Mouse (Mus musculus) liver, postnatal 0 days (tissue): ENCODE data around the gene Zfp292. TPM values are rescaled to one million over a fixed set of nuclear protein-coding genes. Genes with fewer than 3 reads are reported as not detected.
A peak's percentile ranks its signal among the peaks of the same experiment; 100 is the strongest.

Experiments used
- ATAC-seq: fragments of 200-750 bp; cut with Nextera tagmentation; 2 replicates; pipeline ENCODE4 v1.8.0; 2017; ENCODE audit warnings: mild to moderate bottlenecking, moderate library complexity
- DNase-seq: peaks from one replicate; pipeline ENCODE4 v3.0.0-alpha.2; 2016
- H3K27ac ChIP-seq: fragments of 300-500 bp; sonication (generic); 2 replicates; pipeline ENCODE4 v1.5.1; 2014; ENCODE audit warnings: antibody characterized with exemption, moderate library complexity, mild to moderate bottlenecking, low read depth
- H3K27me3 ChIP-seq: fragments of 300-500 bp; sonication (generic); 2 replicates; pipeline ENCODE4 v1.6.1; 2014; ENCODE audit warnings: low read length, control low read depth, mixed read lengths; ENCODE audit not compliant: insufficient read depth
- H3K36me3 ChIP-seq: fragments of 300-500 bp; sonication (generic); replicated peaks from 2 replicates; pipeline ENCODE4 v1.6.1; 2014; ENCODE audit warnings: mild to moderate bottlenecking, control low read depth, low read length, moderate library complexity, mixed read lengths; ENCODE audit not compliant: insufficient read depth
- H3K4me1 ChIP-seq: fragments of 300-500 bp; sonication (generic); 2 replicates; pipeline ENCODE4 v1.6.1; 2014; ENCODE audit warnings: antibody characterized with exemption, mild to moderate bottlenecking, control low read depth; ENCODE audit not compliant: insufficient read depth
- H3K4me2 ChIP-seq: fragments of 300-500 bp; sonication (generic); 2 replicates; pipeline ENCODE4 v1.6.1; 2014; ENCODE audit warnings: low read depth, mild to moderate bottlenecking, low read length, moderate library complexity, mixed read lengths
- H3K4me3 ChIP-seq: fragments of 300-500 bp; sonication (generic); 2 replicates; pipeline ENCODE4 v1.5.1; 2014; ENCODE audit warnings: low read depth, low read length
- H3K9ac ChIP-seq: fragments of 300-500 bp; sonication (generic); replicated peaks from 2 replicates; pipeline ENCODE4 v1.6.1; 2014; ENCODE audit warnings: mild to moderate bottlenecking, moderate library complexity
- H3K9me3 ChIP-seq: fragments of 300-500 bp; sonication (generic); 2 replicates; pipeline ENCODE4 v1.6.1; 2016; ENCODE audit warnings: mild to moderate bottlenecking, control low read depth, low read length, mixed read lengths
- CTCF ChIP-seq: sonication (generic); IDR thresholded peaks from 2 replicates; pipeline ENCODE4 v1.5.1; 2016; ENCODE audit warnings: antibody characterized with exemption, low read depth
- EP300 ChIP-seq: IDR thresholded peaks from 2 replicates; pipeline ENCODE4 v1.6.1; 2016; ENCODE audit warnings: antibody characterized with exemption, low read depth, mild to moderate bottlenecking
- WGBS: fragments of 180-500 bp; shearing (Covaris S2); extraction: QIAGEN DNeasy Blood & Tissue Kit; methylation state at CpG from one replicate; pipeline ENCODE4 v1.1.7; 2014; ENCODE audit not compliant: insufficient replicate concordance; 5-methylcytosine and 5-hydroxymethylcytosine counted together
- polyA plus RNA-seq: library from polyadenylated mRNA; unstranded; fragments of >200 nt; fragmentation: Nextera tagmentation; extraction: Ambion mirVana; gene quantifications from 2 replicates; pipeline ENCODE4 v1.2.1, GENCODE M21; 2015

Zfp292 gene
- polyA plus RNA-seq, 1 experiment from 2014 or later: 4.5 TPM

DNA sequence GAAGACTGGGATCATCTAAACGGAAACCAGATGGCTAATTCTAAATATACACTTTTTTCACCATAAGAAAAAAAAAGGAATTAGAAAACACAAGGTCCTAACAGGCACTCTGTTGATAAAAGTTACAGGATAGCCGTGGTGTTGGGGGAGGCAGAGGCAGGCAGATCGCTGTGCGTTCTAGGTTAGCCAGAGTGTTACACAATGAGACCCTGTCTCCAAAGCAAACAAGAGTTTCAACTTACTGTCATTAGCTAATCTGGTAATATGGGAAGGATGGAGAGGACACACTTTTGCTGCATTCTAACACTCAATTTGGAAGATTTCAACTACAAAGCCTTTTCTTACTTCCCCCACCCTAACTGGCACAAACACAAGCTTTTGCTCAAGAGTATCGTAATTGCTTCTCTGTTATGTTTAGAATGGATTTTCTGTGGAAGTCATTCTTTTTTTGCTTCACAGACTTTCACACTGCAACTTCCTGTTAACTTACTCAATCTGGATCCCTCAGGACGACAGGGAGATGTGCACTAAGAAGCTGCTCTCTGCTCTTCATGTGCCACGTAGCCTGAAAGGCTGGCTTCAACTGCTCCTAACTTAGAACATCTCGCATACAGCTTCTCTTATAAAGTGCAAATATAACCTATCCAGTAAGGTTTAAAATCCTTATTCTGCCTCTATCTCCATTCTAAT lies 85.3 kb downstream of the Zfp292 start:
- Histone ChIP-seq H3K4me1 (peaks cover 8% of the 10 kb centered on the region; the same call in 1 of the 2 replicates), H3K27me3 (no peaks in the 10 kb centered on the region), H3K27ac (no peak overlapping the region), H3K4me2 (no peak overlapping the region), H3K9ac (no peak overlapping the region), H3K9me3 (no peaks in the 10 kb centered on the region), H3K4me3 (no peak overlapping the region), H3K36me3 (0 out of 2 replicates have a peak, but pooled peaks cover 2% of the 10 kb centered on the region)
- TF ChIP-seq EP300 (no peak), CTCF (no peak)
- ATAC-seq: no peak
- DNase-seq: no peak
- WGBS: 59% methylated on average over 8 of the region's 8 CpGs

GRCm38 (mm10) chr4:34796294-34796693 lies 86.5 kb downstream of the Zfp292 start:
- 89% methylated on average over 5 of the region's 5 CpGs for WGBS
- Histone ChIP-seq H3K27ac (no peak overlapping the region), H3K9me3 (no peaks in the 10 kb centered on the region), H3K36me3 (no peaks in the 10 kb centered on the region), H3K4me1 (peaks cover 8% of the 10 kb centered on the region; the same call in 1 of the 2 replicates), H3K9ac (no peak overlapping the region), H3K4me2 (no peak overlapping the region), H3K27me3 (no peaks in the 10 kb centered on the region), H3K4me3 (no peak overlapping the region)
- TF ChIP-seq CTCF: no peak
- TF ChIP-seq EP300: no peak
- ATAC-seq (no peak), DNase-seq (no peak)

- DNase-seq (no peak), ATAC-seq (no peak)
- 67% methylated on average over 3 of the region's 3 CpGs for WGBS
- H3K4me2 ChIP-seq: no peak overlapping the region
- TF ChIP-seq EP300 (no peak), CTCF (no peak)
- no peaks in the 10 kb centered on the region for H3K4me1 ChIP-seq
- H3K9ac ChIP-seq: no peak overlapping the region
- no peaks in the 10 kb centered on the region for H3K27me3 ChIP-seq
- H3K36me3 ChIP-seq: no peaks in the 10 kb centered on the region
- no peak overlapping the region for H3K27ac ChIP-seq
- H3K9me3 ChIP-seq: no peaks in the 10 kb centered on the region
- no peak overlapping the region for H3K4me3 ChIP-seq
Measured at GRCm38 (mm10) chr4:34786476-34786875, 96.3 kb downstream of the Zfp292 start.

DNA sequence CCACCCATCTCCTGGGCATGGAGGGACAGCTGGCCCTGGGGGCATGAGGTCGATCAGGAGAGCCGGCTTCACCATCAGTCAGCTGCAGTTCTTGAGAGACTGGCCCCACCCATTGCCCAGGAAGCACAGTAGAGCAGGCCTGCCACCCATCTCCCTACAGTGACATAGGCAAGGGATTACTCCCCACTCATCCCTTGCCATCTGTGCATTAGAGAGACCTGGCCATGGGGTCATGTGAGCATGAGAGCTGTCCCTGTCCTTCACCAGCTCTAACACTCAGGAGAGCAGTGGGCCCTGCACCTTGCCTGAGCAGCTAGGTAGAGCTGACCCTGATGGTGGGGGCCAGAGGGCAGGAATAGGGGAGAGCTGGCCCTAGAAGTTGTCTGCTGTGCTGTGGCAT lies 97.1 kb downstream of the Zfp292 start:
- H3K4me2 ChIP-seq: no peak overlapping the region
- no peak overlapping the region for H3K4me3 ChIP-seq
- H3K4me1 ChIP-seq: no peaks in the 10 kb centered on the region
- H3K36me3 ChIP-seq: no peaks in the 10 kb centered on the region
- no peaks in the 10 kb centered on the region for H3K9me3 ChIP-seq
- no peak overlapping the region for H3K27ac ChIP-seq
- ATAC-seq: no peak
- H3K27me3 ChIP-seq: no peaks in the 10 kb centered on the region
- TF ChIP-seq CTCF (no peak), EP300 (no peak)
- H3K9ac ChIP-seq: no peak overlapping the region
- WGBS: 56% methylated on average over 2 of the region's 2 CpGs
- DNase-seq: no peak

DNA sequence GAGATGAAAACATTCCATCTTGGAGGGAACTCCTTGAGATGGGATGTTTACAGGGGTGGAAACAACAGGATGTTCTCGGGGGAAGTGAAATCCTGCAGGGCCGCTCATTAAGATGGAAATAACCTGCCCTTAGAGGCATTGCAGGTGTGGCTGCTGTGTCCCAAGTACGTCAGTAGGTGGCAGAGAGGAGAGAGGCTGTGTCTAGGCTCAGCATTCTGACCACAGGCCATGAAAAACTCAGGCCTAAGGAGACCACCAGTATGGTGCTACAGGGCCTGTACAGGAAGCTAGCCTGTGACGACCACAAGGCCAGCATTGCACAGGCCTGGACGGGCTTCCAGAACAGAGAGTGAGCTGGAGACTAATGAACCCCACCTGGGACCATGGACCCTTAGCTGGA lies 97.9 kb downstream of the Zfp292 start:
- Histone ChIP-seq H3K4me3 (no peak overlapping the region), H3K4me1 (no peaks in the 10 kb centered on the region), H3K27ac (no peak overlapping the region), H3K36me3 (no peaks in the 10 kb centered on the region), H3K9ac (no peak overlapping the region), H3K9me3 (no peaks in the 10 kb centered on the region), H3K4me2 (no peak overlapping the region), H3K27me3 (no peaks in the 10 kb centered on the region)
- TF ChIP-seq EP300 (no peak), CTCF (peak; percentile 51)
- 64% methylated on average over 5 of the region's 5 CpGs for WGBS
- DNase-seq: no peak
- no peak for ATAC-seq

DNA sequence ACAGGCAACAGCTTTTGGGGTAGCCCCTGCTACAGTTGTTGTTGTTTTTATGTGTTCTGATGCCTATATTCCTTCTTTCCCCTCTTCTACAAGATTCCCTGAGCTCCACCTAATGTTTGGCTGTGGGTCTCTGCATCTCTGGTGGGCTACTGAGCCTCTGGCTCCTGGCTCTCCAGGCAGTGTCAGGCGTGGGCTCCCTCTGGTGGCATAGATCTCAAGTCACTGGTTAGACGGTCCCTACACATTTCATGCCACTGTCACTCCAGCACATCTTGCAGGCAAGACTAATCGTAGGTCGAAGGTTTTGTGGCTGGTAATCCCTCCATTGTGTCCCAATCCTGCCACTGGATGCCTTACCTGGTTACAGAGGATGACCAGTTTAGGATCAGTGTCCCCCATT lies 100.0 kb downstream of the Zfp292 start:
- no peak for DNase-seq
- Histone ChIP-seq H3K9ac (no peak overlapping the region), H3K27ac (no peak overlapping the region), H3K27me3 (no peaks in the 10 kb centered on the region), H3K4me2 (no peak overlapping the region), H3K9me3 (no peaks in the 10 kb centered on the region), H3K4me3 (no peak overlapping the region), H3K4me1 (no peaks in the 10 kb centered on the region), H3K36me3 (no peaks in the 10 kb centered on the region)
- no peak for ATAC-seq
- WGBS: 38% methylated on average over 4 of the region's 4 CpGs
- no peak for TF ChIP-seq EP300
- TF ChIP-seq CTCF: peak; percentile 42
